Mouse (Mus musculus) heart, postnatal 0 days (tissue): Measurements from ENCODE around the gene Arid4a. TPM values are rescaled to one million over a fixed set of nuclear protein-coding genes. Genes with fewer than 3 reads are reported as not detected.

Experiments used
- ATAC-seq: fragments of 200-750 bp; cut with Nextera tagmentation; 2 replicates; pipeline ENCODE4 v1.8.0; 2017; ENCODE audit warnings: low read depth, moderate number of reproducible peaks, moderate library complexity; ENCODE audit not compliant: insufficient read depth
- DNase-seq: peaks from one replicate; pipeline ENCODE4 v3.0.0-alpha.2; 2016; ENCODE audit warnings: low spot score
- H3K27ac ChIP-seq: fragments of 300-500 bp; sonication (generic); 2 replicates; pipeline ENCODE4 v1.5.1; 2014; ENCODE audit warnings: low read depth, mild to moderate bottlenecking
- H3K27me3 ChIP-seq: fragments of 300-500 bp; sonication (generic); 2 replicates; pipeline ENCODE4 v1.6.1; 2014; ENCODE audit warnings: low read length, mixed read lengths; ENCODE audit not compliant: control insufficient read depth, insufficient read depth
- H3K36me3 ChIP-seq: fragments of 300-500 bp; sonication (generic); replicated peaks from 2 replicates; pipeline ENCODE4 v1.6.1; 2014; ENCODE audit warnings: low read length, mixed read lengths; ENCODE audit not compliant: control insufficient read depth, insufficient read depth
- H3K4me1 ChIP-seq: fragments of 300-500 bp; sonication (generic); 2 replicates; pipeline ENCODE4 v1.6.1; 2014; ENCODE audit warnings: antibody characterized with exemption; ENCODE audit not compliant: control insufficient read depth, insufficient read depth
- H3K4me2 ChIP-seq: fragments of 300-500 bp; sonication (generic); 2 replicates; pipeline ENCODE4 v1.6.1; 2014; ENCODE audit warnings: low read depth, mild to moderate bottlenecking, low read length, moderate library complexity
- H3K4me3 ChIP-seq: fragments of 300-500 bp; sonication (generic); 2 replicates; pipeline ENCODE4 v1.5.1; 2014; ENCODE audit warnings: low read depth, low read length
- H3K9ac ChIP-seq: fragments of 300-500 bp; sonication (generic); replicated peaks from 2 replicates; pipeline ENCODE4 v1.6.1; 2014; ENCODE audit warnings: low read depth, low read length, mixed read lengths
- H3K9me3 ChIP-seq: fragments of 300-500 bp; sonication (generic); replicated peaks from 2 replicates; pipeline ENCODE4 v1.6.1; 2016; ENCODE audit warnings: low read length; ENCODE audit not compliant: control insufficient read depth
- CTCF ChIP-seq: IDR thresholded peaks from 2 replicates; pipeline ENCODE4 v1.5.1; 2016; ENCODE audit warnings: antibody characterized with exemption, control low read depth, low read depth
- EP300 ChIP-seq: IDR thresholded peaks from 2 replicates; pipeline ENCODE4 v1.6.1; 2016; ENCODE audit warnings: antibody characterized with exemption, low read depth
- WGBS: fragments of 180-500 bp; shearing (Covaris S2); extraction: QIAGEN DNeasy Blood & Tissue Kit; methylation state at CpG from one replicate; pipeline ENCODE4 v1.1.7; 2014; 5-methylcytosine and 5-hydroxymethylcytosine counted together
- polyA plus RNA-seq: library from polyadenylated mRNA; unstranded; fragments of >200 nt; fragmentation: Nextera tagmentation; extraction: Ambion mirVana; gene quantifications from 2 replicates; pipeline ENCODE4 v1.2.1, GENCODE M21; 2015
- total RNA-seq: library from RNA; depleted of rRNA; stranded (reverse); fragments of >200 nt; gene quantifications from 2 replicates; pipeline ENCODE4 v1.2.3, GENCODE M21; 2014; ENCODE audit warnings: low replicate concordance

Arid4a gene
- total and polyA plus RNA-seq, 2 experiments from 2014 or later = 6.9 to 18.1 TPM

DNA sequence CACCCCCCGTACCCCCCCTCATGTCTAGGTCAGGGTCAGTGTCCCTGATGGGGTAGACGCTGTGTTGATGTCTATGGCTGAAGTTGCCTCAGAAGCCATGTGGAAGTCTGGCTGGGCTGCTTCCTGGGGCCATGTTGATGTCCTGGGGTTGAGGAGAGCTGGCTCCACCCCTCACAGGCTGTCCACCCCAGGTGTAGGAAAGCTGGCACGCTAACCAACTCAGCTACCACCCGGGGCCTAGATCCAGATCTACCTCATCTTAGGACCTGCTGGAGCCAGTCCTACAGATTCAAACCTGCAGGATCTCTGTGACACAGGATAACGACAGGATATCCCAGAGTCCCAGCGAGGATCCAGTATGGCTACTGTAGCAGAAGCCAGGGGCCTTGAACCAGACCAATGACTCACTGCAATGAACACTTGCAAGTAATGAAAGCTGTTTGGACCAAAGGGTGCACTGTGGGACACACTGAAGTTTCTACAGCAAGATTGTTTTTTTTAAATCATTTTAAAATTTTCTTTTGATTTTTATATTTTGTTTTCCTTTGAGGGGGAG, 91.5 kb downstream of the Arid4a start:
- H3K36me3 ChIP-seq = no peaks in the 10 kb centered on the region
- no peak for ATAC-seq
- no peak overlapping the region for H3K27ac ChIP-seq
- TF ChIP-seq EP300 (no peak), CTCF (no peak)
- DNase-seq = no peak
- 84% methylated on average over 6 of the region's 6 CpGs for WGBS
- H3K4me1 ChIP-seq = no peaks in the 10 kb centered on the region
- no peaks in the 10 kb centered on the region for H3K27me3 ChIP-seq
- no peak overlapping the region for H3K9ac ChIP-seq
- H3K4me3 ChIP-seq = no peak overlapping the region
- no peaks in the 10 kb centered on the region for H3K9me3 ChIP-seq
- no peak overlapping the region for H3K4me2 ChIP-seq

GRCm38 (mm10) chr12:71111331-71111730, 95.5 kb downstream of the Arid4a start, which contains the start of gene Tomm20l:
TSS of gene Tomm20l (plus strand) at chr12:71111428.
- H3K36me3 ChIP-seq = no peaks in the 10 kb centered on the region
- 5% methylated on average over 33 of the region's 33 CpGs for WGBS
- ATAC-seq (0 out of 2 replicates have a peak, but pooled peaks have one; percentile 30), DNase-seq (no peak)
- H3K4me3 ChIP-seq = peak within 1 kb of the TSS; percentile 16; the same call in 1 of the 2 replicates
- TF ChIP-seq EP300 = no peak
- peak; percentile 30 for TF ChIP-seq CTCF
- H3K27me3 ChIP-seq = no peaks in the 10 kb centered on the region
- peaks cover 12% of the 10 kb centered on the region for H3K4me1 ChIP-seq
- no peaks in the 10 kb centered on the region for H3K9me3 ChIP-seq
- no peak within 1 kb of the TSS for H3K9ac ChIP-seq
- H3K27ac ChIP-seq = no peak within 1 kb of the TSS
- H3K4me2 ChIP-seq = peak within 1 kb of the TSS; percentile 44

DNA sequence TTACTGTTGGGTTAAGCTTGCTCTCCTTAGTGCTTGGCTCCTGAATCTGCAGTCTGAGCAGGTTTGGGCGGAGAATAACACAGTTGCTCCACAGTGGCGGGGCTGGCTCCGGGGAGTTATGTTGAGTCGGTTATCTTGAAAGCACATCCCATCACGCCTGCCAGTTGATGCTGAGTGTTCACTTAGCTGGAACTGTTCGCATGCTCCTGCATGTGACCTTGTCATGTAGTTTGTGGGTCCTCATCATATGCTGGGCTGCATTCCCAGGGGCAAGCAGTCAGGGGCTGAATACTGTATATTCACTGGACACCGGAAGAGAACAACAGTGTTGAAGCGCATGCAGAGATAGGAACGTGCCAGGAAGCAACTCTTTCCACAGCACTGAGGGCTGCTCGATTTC, 97.3 kb downstream of the Arid4a start:
- Histone ChIP-seq H3K4me3 (peak overlapping the region; percentile 1; the same call in 1 of the 2 replicates), H3K36me3 (no peaks in the 10 kb centered on the region)
- WGBS = 19% methylated on average over 10 of the region's 10 CpGs

GRCm38 (mm10) chr12:71113675-71114288, 98.0 kb downstream of the Arid4a start:
- Histone ChIP-seq H3K27me3 (no peaks in the 10 kb centered on the region), H3K4me3 (no peak overlapping the region; the same call in 1 of the 2 replicates), H3K9me3 (no peaks in the 10 kb centered on the region), H3K27ac (no peak overlapping the region), H3K4me2 (peak overlapping the region; percentile 33), H3K9ac (no peak overlapping the region), H3K4me1 (peaks cover 12% of the 10 kb centered on the region), H3K36me3 (no peaks in the 10 kb centered on the region)
- peak; percentile 72 for DNase-seq
- no peak for TF ChIP-seq EP300
- no peak for TF ChIP-seq CTCF
- peak; percentile 65; the same call in 1 of the 2 replicates for ATAC-seq
- 24% methylated on average over 12 of the region's 12 CpGs for WGBS

More for the DNA sequence above, 97.3 kb downstream of the Arid4a start:
- Histone ChIP-seq H3K4me1 (peaks cover 12% of the 10 kb centered on the region), H3K27me3 (no peaks in the 10 kb centered on the region), H3K9me3 (no peaks in the 10 kb centered on the region), H3K4me2 (peak overlapping the region; percentile 33), H3K9ac (no peak overlapping the region), H3K27ac (no peak overlapping the region)
- DNase-seq (peak; percentile 62), ATAC-seq (peak; percentile 76)
- TF ChIP-seq CTCF (no peak), EP300 (no peak)

DNA sequence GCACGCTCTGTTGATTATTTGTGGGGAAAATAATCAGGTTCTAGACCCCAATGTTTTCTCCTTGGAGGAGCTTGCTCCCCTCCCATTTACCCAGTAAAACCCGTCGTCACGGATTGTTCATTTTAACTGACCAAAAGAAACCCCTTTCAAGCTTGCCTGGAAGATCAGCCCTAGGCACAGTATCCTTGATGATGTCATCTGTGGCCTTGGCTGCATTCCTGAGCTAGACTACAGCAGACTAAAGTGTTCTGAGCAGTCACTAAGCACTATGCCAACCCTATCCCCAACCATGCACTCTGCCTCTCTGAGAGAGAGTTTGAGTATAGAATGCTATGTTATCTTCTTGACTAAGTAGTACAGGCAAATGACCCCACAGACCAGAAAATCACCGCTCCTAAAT, 100.6 kb downstream of the Arid4a start:
- Histone ChIP-seq H3K27ac (no peak overlapping the region), H3K36me3 (0 out of 2 replicates have a peak, but pooled peaks cover 4% of the 10 kb centered on the region), H3K4me1 (peaks cover 12% of the 10 kb centered on the region), H3K9ac (no peak overlapping the region), H3K27me3 (no peaks in the 10 kb centered on the region), H3K4me2 (no peak overlapping the region), H3K9me3 (no peaks in the 10 kb centered on the region), H3K4me3 (no peak overlapping the region)
- WGBS = 71% methylated on average over 5 of the region's 5 CpGs
- DNase-seq = no peak
- ATAC-seq = no peak
- TF ChIP-seq EP300 (no peak), CTCF (no peak)
